Mouse (Mus musculus) urinary bladder, postnatal 14 days (tissue): ENCODE data around the gene Rnf157.

ENCODE experiments used
- DNase-seq: peaks from one replicate; pipeline ENCODE4 v3.0.0; 2021; ENCODE audit warnings: low spot score

The Rnf157 gene

GRCm38 (mm10) chr11:116412904-116413630 lies at the start of gene Rnf157:
Gene Rnf157, minus strand, starts transcription at chr11:116413032.
- DNase-seq, result peak; percentile 74

- no peak for DNase-seq
Observed at GRCm38 (mm10) chr11:116459786-116460185, 47.0 kb upstream of the Rnf157 start.

DNA sequence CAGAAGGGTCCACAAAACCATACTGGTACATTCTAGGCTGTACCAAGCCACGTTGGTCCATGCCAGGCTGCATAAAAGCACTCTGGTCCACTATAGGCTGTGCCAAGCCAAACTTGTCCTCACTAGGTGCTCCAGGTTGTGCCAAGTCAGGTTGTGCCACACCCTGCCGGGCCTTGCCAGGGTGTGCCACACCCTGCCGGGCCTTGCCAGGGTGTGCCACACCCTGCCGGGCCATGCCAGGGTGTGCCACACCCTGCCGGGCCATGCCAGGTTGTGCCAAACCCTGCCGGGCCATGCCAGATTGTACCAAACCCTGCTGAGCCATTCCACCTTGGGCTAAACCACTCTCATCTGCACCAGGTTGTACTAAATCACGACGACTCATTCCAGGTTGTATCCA lies 43.4 kb upstream of the Rnf157 start:
- no peak for DNase-seq

DNA sequence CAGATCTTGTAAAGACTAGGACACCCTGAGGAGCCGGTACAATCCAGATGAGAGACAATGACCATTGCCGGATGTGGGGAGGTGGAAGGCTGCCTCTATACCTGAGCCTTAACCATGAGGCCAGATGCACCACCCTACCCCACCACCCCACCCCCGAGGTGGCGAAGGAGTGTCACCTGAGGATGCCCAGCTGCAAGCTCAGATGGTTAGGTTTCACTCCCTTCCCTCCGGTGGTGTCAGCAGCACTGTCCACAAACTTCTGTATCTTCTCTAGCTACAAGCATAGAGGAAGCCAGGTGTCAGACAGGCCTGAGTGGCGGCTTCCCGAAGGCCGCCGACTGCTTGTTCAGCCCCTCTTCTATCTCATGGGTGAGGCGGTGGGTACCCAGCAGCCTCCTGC lies 41.1 kb upstream of the Rnf157 start:
- no peak for DNase-seq

DNA sequence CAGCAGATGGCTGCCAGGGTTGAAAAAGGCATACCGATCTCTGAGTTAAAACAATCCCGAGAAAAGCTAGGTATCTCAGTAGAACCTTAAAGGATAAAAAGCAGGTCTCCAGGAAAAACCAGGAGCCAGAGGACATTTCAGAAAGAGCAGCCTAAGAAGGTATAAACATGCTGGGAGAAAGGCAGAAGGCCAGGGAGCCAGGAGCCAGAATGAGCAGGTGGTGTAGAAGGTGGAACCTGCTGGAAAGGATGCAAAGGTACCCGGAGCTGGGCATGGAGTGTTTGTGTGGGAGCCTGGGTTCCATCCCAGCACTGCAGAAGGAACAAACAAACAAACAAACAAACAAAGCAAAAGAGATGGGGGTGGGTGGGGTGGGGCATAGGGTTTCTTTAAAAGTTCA lies 36.5 kb upstream of the Rnf157 start:
- no peak for DNase-seq

GRCm38 (mm10) chr11:116447822-116448221 lies 35.0 kb upstream of the Rnf157 start:
- DNase-seq, result no peak

GRCm38 (mm10) chr11:116446308-116446887 lies 33.6 kb upstream of the Rnf157 start:
- DNase-seq, result no peak

- peak; percentile 95 for DNase-seq
Observed at GRCm38 (mm10) chr11:116445596-116446307, 32.9 kb upstream of the Rnf157 start.

- no peak for DNase-seq
Observed at GRCm38 (mm10) chr11:116443935-116444334, 31.1 kb upstream of the Rnf157 start.

GRCm38 (mm10) chr11:116443311-116443710 lies 30.5 kb upstream of the Rnf157 start:
- no peak for DNase-seq

- DNase-seq, result no peak
Observed at GRCm38 (mm10) chr11:116442867-116443177, 30.0 kb upstream of the Rnf157 start.

- no peak for DNase-seq
Observed at GRCm38 (mm10) chr11:116442129-116442866, 29.5 kb upstream of the Rnf157 start.

DNA sequence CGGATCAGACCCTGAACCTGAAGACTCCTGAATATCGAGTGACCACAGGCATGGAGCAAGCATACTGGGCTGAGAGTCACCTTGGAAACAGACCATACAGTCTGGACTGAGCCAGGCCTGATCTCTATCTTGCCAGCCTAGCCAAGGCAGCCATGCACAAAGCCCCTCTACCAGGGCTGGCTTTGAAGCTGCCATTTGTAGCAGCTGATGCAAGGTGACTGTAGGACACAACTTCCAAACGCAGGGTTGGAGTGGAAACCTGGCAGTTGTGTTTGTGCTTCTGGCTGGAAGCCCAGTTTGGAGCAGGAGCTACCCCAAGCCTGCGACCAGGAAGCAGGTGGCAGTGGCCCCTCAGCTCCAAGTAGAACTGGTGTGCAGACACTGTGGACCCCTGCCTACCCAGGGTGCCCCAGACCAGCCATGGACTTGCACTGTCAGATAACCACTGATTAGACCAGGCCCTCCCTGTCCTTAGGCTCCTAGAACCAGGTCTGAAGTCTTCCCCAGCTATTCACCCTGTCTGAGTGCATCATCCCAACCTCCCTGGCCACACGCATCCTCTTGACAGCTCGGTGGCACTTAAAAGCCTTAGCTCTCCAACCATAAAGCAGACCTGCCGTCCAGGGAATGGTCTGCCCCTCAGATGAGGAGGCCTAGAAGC lies 27.7 kb upstream of the Rnf157 start:
- no peak for DNase-seq

DNA sequence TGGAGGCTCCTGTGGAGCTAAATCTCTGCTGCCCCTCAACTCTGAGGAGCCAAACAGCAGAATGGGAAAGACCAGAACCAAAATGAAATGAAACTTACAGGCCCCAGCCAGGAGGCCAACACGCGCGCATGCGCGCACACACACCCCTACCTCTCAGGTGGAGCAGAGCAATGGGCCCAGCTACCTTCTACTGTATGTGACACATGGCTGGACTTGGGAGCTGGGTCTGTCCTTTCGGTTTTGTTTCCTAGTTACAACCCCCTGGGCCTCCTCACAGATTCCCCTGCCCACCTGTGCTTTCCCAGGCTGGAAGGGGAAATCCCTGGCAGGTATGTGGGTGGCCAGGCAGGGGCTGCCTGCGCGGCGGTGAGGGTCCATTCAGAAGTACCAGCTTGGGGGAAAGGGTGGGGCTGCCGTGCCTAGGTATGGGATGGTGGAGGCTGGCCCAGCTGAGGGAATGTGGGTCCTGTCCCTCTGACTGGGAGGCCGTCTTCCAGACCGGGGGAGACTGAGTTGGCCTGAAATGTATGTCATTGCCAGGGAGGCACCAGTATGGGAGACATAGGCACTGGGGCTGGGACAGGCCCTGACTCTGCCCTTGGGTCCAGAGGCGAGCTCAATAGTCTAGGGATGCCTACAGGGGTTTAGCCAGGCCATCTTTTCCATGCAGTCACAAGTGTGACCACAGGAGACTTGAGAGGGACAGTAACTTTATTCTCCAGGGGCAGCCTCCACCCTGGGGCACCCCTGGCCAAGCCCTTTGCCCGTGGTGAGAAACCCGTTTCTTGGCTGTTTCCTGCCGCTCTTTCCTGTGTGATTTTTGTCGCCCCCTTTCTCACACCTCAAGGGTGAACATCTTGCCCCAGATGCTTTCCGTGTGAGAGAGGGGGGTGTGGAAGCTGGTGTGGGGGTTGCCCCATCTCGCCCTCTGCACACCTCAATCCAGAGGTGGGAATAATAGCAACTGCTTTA lies 26.7 kb upstream of the Rnf157 start:
- no peak for DNase-seq

- no peak for DNase-seq
Observed at GRCm38 (mm10) chr11:116437541-116437940, 24.7 kb upstream of the Rnf157 start.

DNA sequence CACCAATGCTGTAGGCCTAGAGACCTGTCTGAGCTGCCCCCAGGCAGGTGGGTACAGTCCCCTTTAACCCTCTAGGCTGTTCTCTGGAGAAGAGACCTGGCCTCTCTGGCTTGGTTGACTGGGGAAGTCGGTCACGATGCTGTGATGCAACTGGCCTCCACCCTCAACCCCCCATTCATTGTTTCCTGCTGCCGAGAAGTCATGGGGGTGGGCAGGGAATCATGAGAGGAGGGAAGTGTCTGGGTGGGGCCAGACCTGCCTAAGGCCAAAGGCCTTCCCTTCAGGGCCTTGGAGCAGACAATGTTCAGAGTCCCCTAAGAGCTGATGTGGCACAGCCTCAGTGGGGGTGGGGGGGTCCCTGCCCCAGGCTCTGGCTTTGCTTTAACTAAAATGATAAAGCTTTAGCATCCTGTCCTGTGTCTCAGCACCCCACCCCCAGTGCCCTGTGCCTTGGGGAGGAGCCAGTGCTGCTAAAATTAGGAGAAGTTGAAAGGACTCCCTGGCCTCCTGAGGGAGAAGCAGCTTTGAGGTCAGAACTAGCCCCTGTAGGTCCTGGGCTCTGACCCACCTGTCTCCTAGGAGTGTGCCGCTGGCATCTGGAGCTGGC lies 24.0 kb upstream of the Rnf157 start:
- DNase-seq, result no peak

- no peak for DNase-seq
Observed at GRCm38 (mm10) chr11:116435992-116436724, 23.3 kb upstream of the Rnf157 start.

- DNase-seq, result no peak
Observed at GRCm38 (mm10) chr11:116434967-116435752, 22.3 kb upstream of the Rnf157 start.
